Mouse (Mus musculus) G1E (cell line): ENCODE results near the gene Txlng. TPM values are rescaled to one million over a fixed set of nuclear protein-coding genes. Genes with fewer than 3 reads are reported as not detected.

Experiments used
- ATAC-seq: 2 replicates; pipeline ENCODE4 v1.8.0; 2016; ENCODE audit warnings: mild to moderate bottlenecking; ENCODE audit not compliant: insufficient number of reproducible peaks, poor library complexity, low FRiP score, severe bottlenecking; ENCODE audit errors: extremely low read depth
- DNase-seq: peaks from one replicate; pipeline ENCODE4 v3.0.0; 2012; ENCODE audit warnings: low spot score
- H3K27me3 ChIP-seq: 2 replicates; pipeline ENCODE4 v1.6.1; 2012; ENCODE audit warnings: mild to moderate bottlenecking, low read length, inconsistent platforms; ENCODE audit not compliant: insufficient read depth
- H3K36me3 ChIP-seq: replicated peaks from 2 replicates; pipeline ENCODE3; 2012; ENCODE audit warnings: mild to moderate bottlenecking, inconsistent platforms
- H3K4me1 ChIP-seq: 2 replicates; pipeline ENCODE4 v1.6.1; 2012; ENCODE audit warnings: low read depth, low read length, inconsistent platforms, mixed read lengths; ENCODE audit not compliant: insufficient read depth
- H3K4me3 ChIP-seq: 2 replicates; pipeline ENCODE4 v1.5.1; 2012; ENCODE audit warnings: low read depth, mild to moderate bottlenecking, inconsistent platforms, low read length, moderate library complexity, mixed read lengths
- H3K9me3 ChIP-seq: replicated peaks from 2 replicates; pipeline ENCODE4 v1.6.1; 2012; ENCODE audit warnings: inconsistent platforms
- CTCF ChIP-seq: IDR thresholded peaks from 2 replicates; pipeline ENCODE4 v1.5.1; 2012; ENCODE audit warnings: low read depth, low read length, inconsistent platforms, mixed read lengths
- GATA1 ChIP-seq: IDR thresholded peaks from 2 replicates; pipeline ENCODE4 v1.6.1; 2012; ENCODE audit warnings: borderline replicate concordance, low read length, inconsistent platforms, mixed read lengths
- GATA2 ChIP-seq: IDR thresholded peaks from 2 replicates; pipeline ENCODE4 v1.6.1; 2012; ENCODE audit warnings: low read depth, low read length, inconsistent platforms, borderline replicate concordance
- POLR2AphosphoS5 ChIP-seq: IDR thresholded peaks from 2 replicates; pipeline ENCODE4 v1.6.1; 2012; ENCODE audit warnings: low read depth, low read length, inconsistent platforms; ENCODE audit not compliant: insufficient replicate concordance
- TAL1 ChIP-seq: conservative IDR thresholded peaks from 2 replicates; pipeline ENCODE4 v1.6.1; 2012; ENCODE audit warnings: low read depth, low read length, inconsistent platforms, mixed read lengths
- polyA plus RNA-seq: library from polyadenylated mRNA; stranded (reverse); fragments of >175 nt; gene quantifications from 2 replicates; pipeline ENCODE4 v1.2.3, GENCODE M21; 2012
- total RNA-seq, 2 experiments: library from RNA; stranded (forward) in 1 of 2; stranded (reverse) in 1 of 2; fragments of 200-1000 nt in 1 of 2; fragments of >200 nt in 1 of 2; fragmentation: Nextera tagmentation in 1 of 2; gene quantifications; 2 replicates each; pipeline ENCODE4 v1.2.3; 2014 to 2017

The Txlng gene
- total and polyA plus RNA-seq, 3 experiments: 8.2 to 39.1 (median 36.5) TPM

GRCm38 (mm10) chrX:162752418-162752817 lies 76.8 kb downstream of the Txlng start:
- no peaks in the 10 kb centered on the region for H3K36me3 ChIP-seq
- peaks cover 23% of the 10 kb centered on the region for H3K4me1 ChIP-seq
- no peaks in the 10 kb centered on the region for H3K9me3 ChIP-seq
- H3K4me3 ChIP-seq: no peak overlapping the region
- ATAC-seq (no peak), DNase-seq (no peak)
- TF ChIP-seq GATA1 (no peak), GATA2 (no peak), TAL1 (no peak), POLR2AphosphoS5 (no peak), CTCF (no peak)
- H3K27me3 ChIP-seq: no peaks in the 10 kb centered on the region

DNA sequence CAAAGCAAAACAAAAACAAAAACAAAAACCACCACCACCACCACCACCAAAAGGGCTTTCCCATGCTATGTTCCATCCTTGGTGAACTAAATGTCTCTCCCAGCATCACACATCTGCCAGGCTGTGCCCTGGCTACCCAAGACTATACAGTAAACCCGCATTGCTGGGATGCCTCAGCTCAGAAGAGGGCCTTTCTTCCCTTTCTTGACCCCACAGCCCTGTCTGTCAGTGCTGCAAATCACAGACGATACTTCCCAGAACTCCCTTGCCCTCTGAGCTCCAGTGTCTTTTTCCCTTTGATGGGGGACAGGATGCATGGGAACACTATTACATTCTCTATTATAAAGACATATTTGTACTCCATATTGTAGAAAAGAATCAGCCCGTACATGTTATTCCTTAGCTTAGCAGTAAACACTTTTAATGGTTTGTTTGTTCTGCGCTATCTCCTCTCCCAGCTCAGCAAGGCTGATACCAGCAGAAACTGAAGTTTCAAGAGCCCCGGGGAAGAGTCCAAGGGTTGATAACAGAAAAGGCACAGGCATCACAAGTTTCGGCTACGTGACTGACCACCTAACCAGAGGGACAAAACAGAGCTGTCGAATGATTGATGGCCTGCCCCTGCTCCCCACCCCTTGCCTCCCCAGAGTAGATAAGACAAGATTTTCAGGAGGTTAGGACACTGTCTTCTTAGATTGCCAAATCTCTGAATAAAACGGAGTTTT lies 80.4 kb downstream of the Txlng start:
- TF ChIP-seq GATA1 (no peak), POLR2AphosphoS5 (no peak), GATA2 (no peak), CTCF (no peak), TAL1 (no peak)
- no peak for ATAC-seq
- no peaks in the 10 kb centered on the region for H3K9me3 ChIP-seq
- no peak for DNase-seq
- no peak overlapping the region for H3K4me3 ChIP-seq
- H3K27me3 ChIP-seq: no peaks in the 10 kb centered on the region
- peaks cover 18% of the 10 kb centered on the region for H3K4me1 ChIP-seq
- H3K36me3 ChIP-seq: no peaks in the 10 kb centered on the region

GRCm38 (mm10) chrX:162736140-162736659 lies 93.1 kb downstream of the Txlng start:
- TF ChIP-seq CTCF: no peak
- TF ChIP-seq POLR2AphosphoS5: no peak
- no peak for TF ChIP-seq TAL1
- no peak for TF ChIP-seq GATA2
- no peak for TF ChIP-seq GATA1
- Histone ChIP-seq H3K4me3 (peak overlapping the region; percentile 65; the same call in 1 of the 2 replicates), H3K36me3 (no peaks in the 10 kb centered on the region), H3K4me1 (peaks cover 24% of the 10 kb centered on the region), H3K9me3 (no peaks in the 10 kb centered on the region), H3K27me3 (no peaks in the 10 kb centered on the region)
- peak; percentile 83 for ATAC-seq
- peak; percentile 20 for DNase-seq

GRCm38 (mm10) chrX:162734997-162735929 lies 94.0 kb downstream of the Txlng start:
- peak overlapping the region; percentile 65 for H3K4me3 ChIP-seq
- H3K9me3 ChIP-seq: no peaks in the 10 kb centered on the region
- TF ChIP-seq CTCF (0 out of 2 replicates have a peak, but pooled peaks have one; percentile 9), POLR2AphosphoS5 (no peak)
- peak; percentile 41 for DNase-seq
- H3K4me1 ChIP-seq: peaks cover 24% of the 10 kb centered on the region
- no peaks in the 10 kb centered on the region for H3K27me3 ChIP-seq
- ATAC-seq: peak; percentile 75
- no peaks in the 10 kb centered on the region for H3K36me3 ChIP-seq

DNA sequence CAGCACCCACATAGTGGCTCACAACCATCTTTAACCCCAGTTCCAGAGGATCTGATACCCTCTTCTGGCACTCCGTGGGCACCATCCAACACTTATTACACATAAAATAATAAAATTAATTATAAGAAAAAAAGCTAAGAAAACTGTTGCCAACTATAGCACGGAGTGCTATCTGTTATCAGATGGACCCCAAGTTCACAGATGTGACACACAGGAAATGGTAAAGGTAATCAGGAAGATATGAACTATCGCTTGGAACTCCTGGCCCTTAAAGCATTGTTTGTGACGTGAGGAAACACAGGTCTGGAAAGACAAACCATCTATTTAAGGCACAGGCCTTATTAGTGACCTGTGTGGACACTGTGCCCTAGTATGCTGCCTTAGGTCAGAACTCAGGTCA lies 99.2 kb downstream of the Txlng start:
- Histone ChIP-seq H3K27me3 (no peaks in the 10 kb centered on the region), H3K9me3 (no peaks in the 10 kb centered on the region), H3K36me3 (no peaks in the 10 kb centered on the region), H3K4me3 (no peak overlapping the region), H3K4me1 (peaks cover 18% of the 10 kb centered on the region; the same call in 1 of the 2 replicates)
- TF ChIP-seq GATA1 (no peak), POLR2AphosphoS5 (no peak), CTCF (no peak), GATA2 (no peak), TAL1 (no peak)
- no peak; the same call in 1 of the 2 replicates for ATAC-seq
- no peak for DNase-seq

Other genes starting within 250 kb of the Txlng start
- 18.3 and 19.5 TPM in 2 replicates for gene Reps2, start 185.8 kb downstream of the Txlng start, total RNA-seq (2014; fragmentation: Nextera tagmentation)
- 11.3 and 11.8 TPM in 2 replicates for gene Reps2, start 185.8 kb downstream of the Txlng start, total RNA-seq (2017)
- gene Reps2, start 185.8 kb downstream of the Txlng start, polyA plus RNA-seq: 0.40 TPM in 2 replicates
- gene Rbbp7, start 69.1 kb downstream of the Txlng start, total RNA-seq (2014; fragmentation: Nextera tagmentation): 492 and 520 TPM in 2 replicates
- gene Rbbp7, start 69.1 kb downstream of the Txlng start, total RNA-seq (2017): 548 and 617 TPM in 2 replicates
- gene Rbbp7, start 69.1 kb downstream of the Txlng start, polyA plus RNA-seq: 237 and 255 TPM in 2 replicates
- gene Syap1, start 59.0 kb upstream of the Txlng start, total RNA-seq (2014; fragmentation: Nextera tagmentation): 30.6 and 34.4 TPM in 2 replicates
- 46.0 and 53.5 TPM in 2 replicates for gene Syap1, start 59.0 kb upstream of the Txlng start, total RNA-seq (2017)
- 5.9 and 6.7 TPM in 2 replicates for gene Syap1, start 59.0 kb upstream of the Txlng start, polyA plus RNA-seq
- gene Ctps2, start 71.8 kb upstream of the Txlng start, total RNA-seq (2014; fragmentation: Nextera tagmentation): 40.4 and 45.3 TPM in 2 replicates
- 50.2 and 50.7 TPM in 2 replicates for gene Ctps2, start 71.8 kb upstream of the Txlng start, total RNA-seq (2017)
- 1.1 and 1.3 TPM in 2 replicates for gene Ctps2, start 71.8 kb upstream of the Txlng start, polyA plus RNA-seq
- not detected in 2 replicates for gene S100g, start 135.1 kb upstream of the Txlng start, total RNA-seq (2014; fragmentation: Nextera tagmentation)
- gene S100g, start 135.1 kb upstream of the Txlng start, total RNA-seq (2017): not detected in 2 replicates
- not detected in 2 replicates for gene S100g, start 135.1 kb upstream of the Txlng start, polyA plus RNA-seq